Mouse (Mus musculus): Measurements from ENCODE around the gene Was.

- TF ChIP-seq POLR2A (IDR thresholded peaks at IDR 0.05; ENCODE audit: low read depth, low read length) (no peak), CTCF (IDR thresholded peaks at IDR 0.05; ENCODE audit: borderline replicate concordance, insufficient read depth, low read length) (no peak)
Measured at GRCm38 (mm10) chrX:8073881-8074429, 16.3 kb downstream of the Was start.
